28 mouse cellular contexts compared by ENCODE assay signal in the genomic region with DNA sequence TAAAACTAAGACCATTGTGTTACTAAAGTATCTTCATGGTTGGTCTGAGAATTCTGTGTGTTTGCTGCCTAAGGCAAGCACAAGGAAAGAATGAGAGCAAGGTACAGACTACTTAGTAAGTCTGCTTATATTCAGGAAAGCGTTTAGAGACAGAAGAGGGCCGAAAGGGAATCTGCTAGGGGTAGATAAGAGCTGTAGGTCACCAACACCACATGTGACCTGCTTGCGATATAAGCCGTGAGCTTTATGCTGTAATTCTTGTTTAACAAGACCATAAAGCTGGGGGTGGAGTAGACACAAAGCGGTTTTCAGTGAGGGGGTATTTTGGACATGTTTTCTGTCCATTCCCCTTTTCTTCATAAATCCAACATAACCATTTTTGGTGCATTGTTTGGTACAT.
A peak's percentile ranks its signal among the peaks of the same experiment; 100 is the strongest.
DNase-seq lines count a peak whose midpoint lies in the region; ATAC-seq and TF ChIP-seq lines count a peak whose summit lies in the region.
"Had no signal": no experiment of that assay in that cellular context is flagged by ENCODE, and none has a peak within 500 bp of the region (broad histone marks: within the 10 kb centered on the region; RNA-seq: fewer than 3 reads in every experiment).

No protein-coding gene starts in this region.

- H3K4me1 ChIP-seq in midbrain, embryonic 14.5 days (ENCODE audit: control insufficient read depth, insufficient read depth, low read length), result no peaks in the 10 kb centered on the region
- no peaks in the 10 kb centered on the region for H3K4me1 ChIP-seq in midbrain, postnatal 0 days (ENCODE audit: insufficient read depth, low read length)
- H3K4me1 ChIP-seq in liver, embryonic 13.5 days (replicated peaks), result peaks cover 19% of the 10 kb centered on the region
- H3K4me1 ChIP-seq in intestine, postnatal 0 days (replicated peaks; ENCODE audit: control insufficient read depth, insufficient read depth, low read length), result no peaks in the 10 kb centered on the region
- H3K4me1 ChIP-seq: forebrain, embryonic 10.5 days; hindbrain, embryonic 13.5 days; kidney, embryonic 15.5 days; limb, embryonic 12.5 days; midbrain, embryonic 15.5 days; neural tube, embryonic 12.5 days had no signal

- H3K4me3 ChIP-seq in midbrain, embryonic 14.5 days (replicated peaks; ENCODE audit: low read depth, low read length), result no peak overlapping the region
- H3K4me3 ChIP-seq in midbrain, postnatal 0 days (ENCODE audit: low read depth, low read length), result no peak overlapping the region
- no peak overlapping the region for H3K4me3 ChIP-seq in liver, embryonic 13.5 days (replicated peaks)
- no peak overlapping the region for H3K4me3 ChIP-seq in intestine, postnatal 0 days (ENCODE audit: low read depth, low read length)
- no peak overlapping the region for H3K4me3 ChIP-seq in gastrocnemius, adult 2 months
- H3K4me3 ChIP-seq: forebrain, embryonic 10.5 days; hindbrain, embryonic 13.5 days; kidney, embryonic 15.5 days; left cerebral cortex, adult 2 months; limb, embryonic 12.5 days; midbrain, embryonic 15.5 days; neural tube, embryonic 12.5 days had no signal

- 80% methylated on average over 5 of the region's 5 CpGs for WGBS in midbrain, embryonic 14.5 days
- WGBS in midbrain, postnatal 0 days, result 68% methylated on average over 5 of the region's 5 CpGs
- 34% methylated on average over 5 of the region's 5 CpGs for WGBS in liver, embryonic 13.5 days (ENCODE audit: insufficient replicate concordance)
- 54% methylated on average over 5 of the region's 5 CpGs for WGBS in intestine, postnatal 0 days

- no peak for TF ChIP-seq CTCF in midbrain, postnatal 0 days (IDR thresholded peaks at IDR 0.05)
- no peak for TF ChIP-seq CTCF in intestine, postnatal 0 days (IDR thresholded peaks at IDR 0.05; ENCODE audit: low read depth)
- no peak for TF ChIP-seq CTCF in gastrocnemius, adult 2 months (IDR thresholded peaks at IDR 0.05)

- no peaks in the 10 kb centered on the region for H3K36me3 ChIP-seq in midbrain, embryonic 14.5 days (ENCODE audit: control insufficient read depth, insufficient read depth, low read length)
- H3K36me3 ChIP-seq in midbrain, postnatal 0 days (ENCODE audit: insufficient read depth, low read length), result no peaks in the 10 kb centered on the region
- H3K36me3 ChIP-seq in liver, embryonic 13.5 days, result no peaks in the 10 kb centered on the region
- H3K36me3 ChIP-seq in intestine, postnatal 0 days (ENCODE audit: control insufficient read depth, insufficient read depth), result no peaks in the 10 kb centered on the region
- H3K36me3 ChIP-seq: forebrain, embryonic 10.5 days; hindbrain, embryonic 13.5 days; kidney, embryonic 15.5 days; limb, embryonic 12.5 days; midbrain, embryonic 15.5 days; neural tube, embryonic 12.5 days had no signal

- no peak overlapping the region for H3K9ac ChIP-seq in midbrain, embryonic 14.5 days (replicated peaks; ENCODE audit: low read length)
- H3K9ac ChIP-seq in midbrain, postnatal 0 days (replicated peaks; ENCODE audit: low read length, poor library complexity, severe bottlenecking), result no peak overlapping the region
- peak overlapping the region; percentile 9; the same call in 1 of the 2 replicates for H3K9ac ChIP-seq in liver, embryonic 13.5 days
- H3K9ac ChIP-seq in intestine, postnatal 0 days (ENCODE audit: low read depth, low read length), result no peak overlapping the region
- H3K9ac ChIP-seq: hindbrain, embryonic 13.5 days; kidney, embryonic 15.5 days; limb, embryonic 12.5 days; midbrain, embryonic 15.5 days; neural tube, embryonic 12.5 days had no signal

- DNase-seq in midbrain, embryonic 14.5 days, result peak; percentile 0
- no peak for DNase-seq in midbrain, postnatal 0 days (ENCODE audit: low spot score)
- peak; percentile 55 for DNase-seq in liver, embryonic 13.5 days
- DNase-seq in gastrocnemius, adult 2 months, result no peak
- DNase-seq: adrenal gland, postnatal 36 days; cerebellum, adult 8-10 months; cerebellum, postnatal 25 days; gastrocnemius, postnatal 36 days; heart, adult 18-20 months; heart, postnatal 36 days; kidney, adult 11 months; kidney, postnatal 25 days; lung, adult 18-20 months; lung, postnatal 4 days; thymus, postnatal 14 days had no signal

- H3K9me3 ChIP-seq in midbrain, embryonic 14.5 days (ENCODE audit: control insufficient read depth, low read length), result 0 out of 2 replicates have a peak, but pooled peaks cover 4% of the 10 kb centered on the region
- H3K9me3 ChIP-seq in midbrain, postnatal 0 days (ENCODE audit: low read length), result no peaks in the 10 kb centered on the region
- H3K9me3 ChIP-seq in liver, embryonic 13.5 days (replicated peaks), result no peaks in the 10 kb centered on the region
- H3K9me3 ChIP-seq in intestine, postnatal 0 days (ENCODE audit: control insufficient read depth), result no peaks in the 10 kb centered on the region
- H3K9me3 ChIP-seq: forebrain, embryonic 10.5 days; hindbrain, embryonic 13.5 days; kidney, embryonic 15.5 days; limb, embryonic 12.5 days; midbrain, embryonic 15.5 days; neural tube, embryonic 12.5 days had no signal

- H3K27ac ChIP-seq in midbrain, embryonic 14.5 days (replicated peaks; ENCODE audit: low read depth, low read length), result no peak overlapping the region
- H3K27ac ChIP-seq in midbrain, postnatal 0 days (ENCODE audit: low read depth, low read length), result no peak overlapping the region
- H3K27ac ChIP-seq in liver, embryonic 13.5 days, result peak overlapping the region; percentile 80
- no peak overlapping the region for H3K27ac ChIP-seq in intestine, postnatal 0 days (ENCODE audit: low read depth, low read length)
- no peak overlapping the region for H3K27ac ChIP-seq in gastrocnemius, adult 2 months
- H3K27ac ChIP-seq: forebrain, embryonic 10.5 days; hindbrain, embryonic 13.5 days; kidney, embryonic 15.5 days; left cerebral cortex, adult 2 months; limb, embryonic 12.5 days; midbrain, embryonic 15.5 days; neural tube, embryonic 12.5 days had no signal

- no peak for ATAC-seq in midbrain, embryonic 14.5 days (ENCODE audit: low FRiP score, low TSS enrichment)
- no peak for ATAC-seq in midbrain, postnatal 0 days (ENCODE audit: low FRiP score)
- peak; percentile 99 for ATAC-seq in erythroblast, adult 5-6 weeks (replicated peaks; ENCODE audit: low FRiP score, poor library complexity, severe bottlenecking)
- peak; percentile 95 for ATAC-seq in liver, embryonic 13.5 days (ENCODE audit: low read depth)
- peak; percentile 48 for ATAC-seq in megakaryocyte progenitor cell, adult 5-6 weeks (replicated peaks; ENCODE audit: poor library complexity)
- no peak for ATAC-seq in intestine, postnatal 0 days
- no peak for ATAC-seq in CD4-positive, CD25-positive, alpha-beta regulatory T cell, adult 4 months
- ATAC-seq: lung, postnatal 0 days; midbrain, embryonic 15.5 days had no signal

- no peak overlapping the region for H3K4me2 ChIP-seq in midbrain, embryonic 14.5 days (ENCODE audit: low read length)
- H3K4me2 ChIP-seq in midbrain, postnatal 0 days (ENCODE audit: low read depth, low read length, poor library complexity, severe bottlenecking), result no peak overlapping the region
- H3K4me2 ChIP-seq in liver, embryonic 13.5 days, result peak overlapping the region; percentile 21; the same call in 1 of the 2 replicates
- H3K4me2 ChIP-seq in intestine, postnatal 0 days (replicated peaks; ENCODE audit: low read depth), result no peak overlapping the region
- H3K4me2 ChIP-seq: heart, embryonic 11.5 days; hindbrain, embryonic 13.5 days; kidney, embryonic 15.5 days; limb, embryonic 12.5 days; midbrain, embryonic 15.5 days; neural tube, embryonic 12.5 days had no signal

- intact Hi-C loops in gastrocnemius, adult 2 months (cut with DNase I), result no loop called here

- no peaks in the 10 kb centered on the region for H3K27me3 ChIP-seq in midbrain, embryonic 14.5 days (ENCODE audit: control insufficient read depth, insufficient read depth, low read length)
- H3K27me3 ChIP-seq in midbrain, postnatal 0 days (ENCODE audit: insufficient read depth, low read length), result no peaks in the 10 kb centered on the region
- no peaks in the 10 kb centered on the region for H3K27me3 ChIP-seq in liver, embryonic 13.5 days
- H3K27me3 ChIP-seq in intestine, postnatal 0 days (replicated peaks; ENCODE audit: control insufficient read depth, insufficient read depth, low read length), result no peaks in the 10 kb centered on the region
- H3K27me3 ChIP-seq: hindbrain, embryonic 13.5 days; kidney, embryonic 15.5 days; limb, embryonic 12.5 days; midbrain, embryonic 15.5 days; neural tube, embryonic 12.5 days had no signal

Comparison
In these comparisons a context has a peak if more than half of its experiments do, and no peak if none do; other contexts are left out.
1. DNase-seq: peak in midbrain, embryonic 14.5 days (single experiment) and liver, embryonic 13.5 days (single experiment); none in midbrain, postnatal 0 days (single experiment) and gastrocnemius, adult 2 months (single experiment).
2. ATAC-seq: peak in erythroblast, adult 5-6 weeks (single experiment), liver, embryonic 13.5 days (single experiment) and megakaryocyte progenitor cell, adult 5-6 weeks (single experiment); none in midbrain, embryonic 14.5 days (single experiment), midbrain, postnatal 0 days (single experiment), intestine, postnatal 0 days (single experiment) and CD4-positive, CD25-positive, alpha-beta regulatory T cell, adult 4 months (single experiment).